Mouse (Mus musculus) mesoderm, embryonic 11.5 days (tissue): Measurements from ENCODE around the gene Ghsr.

ENCODE experiments used
- DNase-seq: peaks from one replicate; pipeline ENCODE4 v3.0.0-alpha.2; 2012; ENCODE audit warnings: low read depth, low spot score

Gene Ghsr

DNA sequence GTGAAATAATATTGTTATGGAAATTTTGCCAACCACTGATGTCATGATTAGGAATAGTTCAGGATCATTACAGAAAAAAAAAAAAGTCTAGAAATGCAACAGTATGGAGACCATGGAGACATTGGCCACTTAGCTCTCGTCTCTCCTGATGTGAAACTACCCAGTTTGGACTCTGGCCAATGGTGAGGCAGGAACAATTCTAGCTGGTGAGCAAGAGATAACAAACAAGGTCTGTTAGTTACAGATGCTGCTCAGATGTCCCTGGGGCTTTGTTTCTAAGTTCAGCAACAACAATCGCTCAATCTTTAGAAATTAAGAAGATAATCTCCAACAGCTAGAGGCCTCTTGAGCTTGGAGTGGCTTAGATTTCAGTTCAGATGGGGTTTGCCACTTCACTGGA lies 37.4 kb downstream of the Ghsr start:
- DNase-seq: no peak

DNA sequence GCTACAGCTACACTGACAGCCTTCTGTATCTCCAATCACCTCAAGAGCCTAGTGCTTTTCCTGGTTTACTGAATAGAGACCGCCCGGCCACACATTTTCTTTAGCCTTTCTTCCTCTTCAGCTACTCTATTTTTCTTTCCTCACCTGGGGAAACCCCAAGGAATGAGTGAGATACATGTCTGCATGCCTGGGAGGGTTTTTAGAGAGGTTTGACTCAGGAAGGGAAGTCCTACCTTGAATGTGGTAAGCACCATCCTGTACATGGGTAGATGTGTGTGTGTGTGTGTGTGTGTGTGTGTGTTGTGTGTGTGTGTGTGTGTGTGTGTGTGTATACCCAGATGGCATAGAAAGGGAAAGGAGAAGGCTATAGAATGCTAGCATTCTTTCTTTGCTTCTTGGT lies 40.1 kb downstream of the Ghsr start:
- no peak for DNase-seq

DNA sequence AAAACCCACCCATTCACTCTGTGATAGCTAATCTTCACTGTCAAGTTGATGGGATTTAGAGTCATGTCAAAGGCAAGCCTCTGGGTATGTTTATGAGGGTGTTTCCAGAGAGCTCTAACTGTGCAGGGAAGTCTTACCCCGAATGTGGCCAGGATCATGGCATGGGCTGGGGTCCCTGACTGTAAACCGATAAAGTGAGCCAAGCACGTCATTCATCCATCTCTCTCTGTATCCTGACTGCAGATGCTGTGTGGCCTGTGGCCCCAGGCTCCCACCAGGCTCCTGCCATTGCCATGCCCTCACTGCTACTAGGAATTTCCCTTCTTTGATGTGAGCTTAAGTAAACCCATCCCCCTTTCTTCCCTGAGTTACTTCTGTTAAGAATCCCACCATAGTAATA lies 42.4 kb downstream of the Ghsr start:
- no peak for DNase-seq

DNA sequence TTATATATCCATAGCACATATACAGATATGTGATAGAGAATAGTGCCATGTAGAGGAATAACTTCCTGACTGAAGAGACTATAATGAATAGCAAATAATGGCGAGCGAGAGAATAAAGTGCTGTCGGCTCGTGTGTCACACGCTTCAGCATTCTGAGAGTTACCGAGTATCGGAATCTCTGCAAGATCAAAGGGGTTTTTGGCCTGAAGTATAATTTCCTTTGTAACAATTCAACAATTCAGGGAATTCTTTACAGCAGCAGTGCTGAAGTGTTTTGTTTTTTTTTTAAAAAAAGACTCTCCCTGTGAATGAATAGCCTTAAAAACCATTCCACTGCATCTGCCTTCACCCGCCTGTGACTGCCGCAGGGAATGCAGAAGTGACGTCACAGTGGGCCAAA lies 45.6 kb downstream of the Ghsr start:
- no peak for DNase-seq

DNA sequence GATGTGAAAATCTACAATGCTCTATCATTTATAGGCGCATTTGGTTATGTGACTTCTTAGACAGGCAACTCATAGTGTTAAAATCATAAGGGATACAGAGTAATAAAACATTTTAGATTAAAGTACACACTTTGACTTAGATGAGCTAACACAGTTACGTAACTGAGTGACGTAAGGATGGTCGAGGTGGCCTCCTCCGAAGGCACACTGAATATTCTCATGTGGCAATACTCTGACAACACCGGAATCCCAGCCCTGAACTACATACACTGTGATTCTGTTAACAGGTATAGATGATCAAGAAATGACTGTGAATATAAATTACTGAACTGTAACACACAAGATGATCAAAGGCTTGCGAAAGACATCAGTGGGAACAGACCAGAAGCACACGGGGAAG lies 47.5 kb downstream of the Ghsr start:
- DNase-seq: no peak

DNA sequence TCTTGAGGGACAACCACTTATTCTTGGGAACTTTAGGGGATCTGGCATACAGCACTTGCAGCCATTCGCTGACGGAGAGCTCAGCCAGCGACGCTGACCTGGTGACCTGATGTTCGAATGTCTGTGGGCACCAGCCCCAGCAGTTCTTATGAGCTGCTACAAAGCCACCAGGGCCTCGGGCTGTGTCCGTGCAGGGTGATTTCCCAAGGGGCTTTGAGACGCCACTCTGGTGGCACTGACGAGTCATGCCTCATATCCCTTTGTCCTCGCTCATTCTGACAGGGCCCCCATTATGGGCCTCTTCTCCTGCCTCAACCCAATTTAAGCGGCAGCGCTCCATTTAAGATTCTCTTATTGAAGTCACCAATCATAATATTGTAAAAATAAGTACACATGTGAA lies 50.8 kb downstream of the Ghsr start:
- peak; percentile 23 for DNase-seq

DNA sequence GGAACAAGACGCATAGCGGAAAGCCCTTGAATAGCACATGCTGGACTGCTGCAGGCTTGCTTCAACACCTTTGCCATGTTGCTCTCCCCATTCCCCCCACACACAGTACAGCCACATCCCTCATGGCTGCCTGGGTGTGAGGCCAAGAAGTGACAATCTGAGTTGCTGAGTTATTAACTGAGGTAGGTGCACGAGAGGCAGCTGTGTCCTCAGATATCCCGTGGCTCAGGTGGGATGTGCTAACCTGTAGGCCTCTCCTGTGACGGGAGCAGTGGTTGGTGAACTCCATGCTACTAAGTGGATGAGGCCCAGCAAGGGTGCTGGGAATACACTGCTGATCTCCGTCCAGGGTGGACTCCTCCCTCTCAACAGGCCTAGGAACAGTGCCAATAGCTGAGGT lies 51.4 kb downstream of the Ghsr start:
- no peak for DNase-seq

DNA sequence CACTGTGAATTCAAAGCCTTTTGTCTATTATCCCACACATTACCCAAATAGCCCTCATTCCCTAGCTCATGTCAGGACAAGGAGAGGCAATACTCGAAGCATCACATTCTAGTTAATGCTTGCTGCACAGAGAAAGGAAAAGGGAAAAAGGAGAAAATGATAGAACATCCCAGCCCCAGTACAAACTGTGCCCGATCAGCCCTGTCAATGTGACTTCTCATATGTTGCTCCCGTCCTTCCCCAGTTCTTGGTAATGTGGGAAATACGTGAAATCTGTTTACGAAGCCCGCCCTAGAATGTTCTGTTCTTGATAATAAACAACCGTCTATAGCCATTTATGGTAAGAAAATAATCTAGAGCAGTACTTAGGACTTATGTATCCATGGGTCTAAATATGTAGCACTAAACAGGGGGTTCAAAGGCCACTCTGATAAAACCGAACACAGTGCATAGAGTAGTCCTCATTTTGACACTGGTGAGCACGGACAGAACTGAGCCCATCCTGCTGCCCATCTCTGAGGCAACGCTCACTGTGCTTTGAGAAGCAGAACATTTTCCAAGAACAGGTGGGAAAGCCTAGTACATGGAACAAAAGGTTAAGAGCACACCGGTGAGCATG lies 53.0 kb downstream of the Ghsr start:
- no peak for DNase-seq

DNA sequence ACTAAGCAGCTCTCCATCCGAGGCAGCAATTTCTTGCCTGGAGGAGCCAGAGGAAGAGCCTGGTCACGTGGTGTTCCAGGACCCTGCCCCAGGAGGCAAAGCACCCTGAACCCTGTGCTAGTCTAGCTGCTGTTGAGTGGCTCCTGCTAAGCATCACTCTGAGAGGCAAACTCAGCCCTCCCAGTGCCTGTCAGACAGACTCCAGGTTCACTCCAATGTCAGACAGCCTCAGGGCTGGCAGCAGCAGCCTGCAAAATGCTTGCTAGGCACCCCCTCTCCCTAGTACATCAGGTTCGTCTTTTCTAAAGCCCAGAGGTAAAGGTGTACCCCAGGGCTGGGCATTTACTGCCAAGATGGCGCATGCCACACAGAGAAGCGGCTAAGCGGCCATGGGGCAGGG lies 56.3 kb downstream of the Ghsr start:
- no peak for DNase-seq
